Mouse (Mus musculus): ENCODE measurements at regions not wholly inside any gene's neighbourhood (a gene's known extent, or its start where the extent isn't known, plus 50 kb on each side); places are given as distances from the start of the nearest gene placed in this dataset.

- TF ChIP-seq MAX (IDR thresholded peaks at IDR 0.05; ENCODE audit: low read length) (no peak), ZMIZ1 (IDR thresholded peaks at IDR 0.05; ENCODE audit: low read depth, low read length) (no peak), MAFK (IDR thresholded peaks at IDR 0.05; ENCODE audit: insufficient replicate concordance, low read length) (no peak)
Measured at GRCm38 (mm10) chr2:79063641-79064040, 191.6 kb upstream of the Itga4 start.
